Mouse (Mus musculus): ENCODE results near the gene Rab37. TPM values are rescaled to one million over a fixed set of nuclear protein-coding genes. Genes with fewer than 3 reads are reported as not detected.

Rab37 gene
- polyA plus RNA-seq, 1 experiment from 2014 or later = 1.7 TPM

- Histone ChIP-seq H3K4me2 (no peak overlapping the region), H3K4me1 (peaks cover 59% of the 10 kb centered on the region), H3K27ac (no peak overlapping the region), H3K9me3 (no peaks in the 10 kb centered on the region), H3K27me3 (no peaks in the 10 kb centered on the region), H3K4me3 (no peak overlapping the region), H3K9ac (no peak overlapping the region), H3K36me3 (no peaks in the 10 kb centered on the region)
- WGBS = 62% methylated on average over 24 of the region's 24 CpGs
- no peak for ATAC-seq (ENCODE audit: borderline replicate concordance, extremely low read depth, low FRiP score, low TSS enrichment)
Measured at GRCm38 (mm10) chr11:115176399-115177190, 85.4 kb downstream of the Rab37 start.

GRCm38 (mm10) chr11:115177559-115178195 lies 86.4 kb downstream of the Rab37 start:
- no peak overlapping the region; the same call in 1 of the 2 replicates for H3K27ac ChIP-seq
- peak overlapping the region; percentile 28 for H3K4me2 ChIP-seq
- no peak overlapping the region for H3K4me3 ChIP-seq
- WGBS = 19% methylated on average over 10 of the region's 10 CpGs
- 0 out of 2 replicates have a peak overlapping the region, but pooled peaks have one; percentile 7 for H3K9ac ChIP-seq
- ATAC-seq (ENCODE audit: borderline replicate concordance, extremely low read depth, low FRiP score, low TSS enrichment) = no peak
- H3K9me3 ChIP-seq = no peaks in the 10 kb centered on the region
- H3K27me3 ChIP-seq = no peaks in the 10 kb centered on the region
- no peaks in the 10 kb centered on the region for H3K36me3 ChIP-seq
- H3K4me1 ChIP-seq = peaks cover 48% of the 10 kb centered on the region

GRCm38 (mm10) chr11:115178766-115179165 lies 87.5 kb downstream of the Rab37 start:
- Histone ChIP-seq H3K9ac (no peak overlapping the region), H3K36me3 (no peaks in the 10 kb centered on the region), H3K9me3 (no peaks in the 10 kb centered on the region), H3K4me3 (no peak overlapping the region), H3K27ac (no peak overlapping the region), H3K4me1 (peaks cover 37% of the 10 kb centered on the region), H3K27me3 (no peaks in the 10 kb centered on the region), H3K4me2 (no peak overlapping the region)
- no peak for ATAC-seq (ENCODE audit: borderline replicate concordance, extremely low read depth, low FRiP score, low TSS enrichment)
- WGBS = 63% methylated on average over 2 of the region's 2 CpGs

GRCm38 (mm10) chr11:115179191-115179590 lies 88.0 kb downstream of the Rab37 start:
- no peak overlapping the region for H3K4me3 ChIP-seq
- H3K9me3 ChIP-seq = no peaks in the 10 kb centered on the region
- no peak overlapping the region for H3K27ac ChIP-seq
- H3K4me1 ChIP-seq = peaks cover 34% of the 10 kb centered on the region
- no peak overlapping the region for H3K4me2 ChIP-seq
- H3K36me3 ChIP-seq = no peaks in the 10 kb centered on the region
- no peak overlapping the region for H3K9ac ChIP-seq
- no peak for ATAC-seq (ENCODE audit: borderline replicate concordance, extremely low read depth, low FRiP score, low TSS enrichment)
- WGBS = 59% methylated on average over 6 of the region's 6 CpGs
- H3K27me3 ChIP-seq = no peaks in the 10 kb centered on the region

- H3K27ac ChIP-seq = no peak overlapping the region
- H3K4me3 ChIP-seq = no peak overlapping the region
- H3K4me1 ChIP-seq = peaks cover 27% of the 10 kb centered on the region
- no peak for ATAC-seq (ENCODE audit: borderline replicate concordance, extremely low read depth, low FRiP score, low TSS enrichment)
- H3K36me3 ChIP-seq = no peaks in the 10 kb centered on the region
- no peaks in the 10 kb centered on the region for H3K27me3 ChIP-seq
- H3K4me2 ChIP-seq = no peak overlapping the region
- H3K9me3 ChIP-seq = no peaks in the 10 kb centered on the region
- H3K9ac ChIP-seq = no peak overlapping the region
- 62% methylated on average over 6 of the region's 6 CpGs for WGBS
Measured at GRCm38 (mm10) chr11:115179881-115180280, 88.7 kb downstream of the Rab37 start.

GRCm38 (mm10) chr11:115181913-115182638 lies 90.8 kb downstream of the Rab37 start:
- no peak overlapping the region for H3K4me3 ChIP-seq
- H3K9ac ChIP-seq = no peak overlapping the region
- WGBS = 12% methylated on average over 12 of the region's 12 CpGs
- no peak overlapping the region for H3K4me2 ChIP-seq
- H3K27ac ChIP-seq = no peak overlapping the region
- H3K36me3 ChIP-seq = no peaks in the 10 kb centered on the region
- no peaks in the 10 kb centered on the region for H3K9me3 ChIP-seq
- ATAC-seq (ENCODE audit: borderline replicate concordance, extremely low read depth, low FRiP score, low TSS enrichment) = no peak
- H3K4me1 ChIP-seq = peaks cover 21% of the 10 kb centered on the region
- H3K27me3 ChIP-seq = no peaks in the 10 kb centered on the region

- H3K9me3 ChIP-seq = no peaks in the 10 kb centered on the region
- H3K4me3 ChIP-seq = no peak overlapping the region
- ATAC-seq (ENCODE audit: borderline replicate concordance, extremely low read depth, low FRiP score, low TSS enrichment) = no peak
- no peak overlapping the region for H3K9ac ChIP-seq
- no peak overlapping the region for H3K4me2 ChIP-seq
- peaks cover 15% of the 10 kb centered on the region for H3K4me1 ChIP-seq
- H3K27me3 ChIP-seq = no peaks in the 10 kb centered on the region
- H3K27ac ChIP-seq = no peak overlapping the region
- WGBS = 32% methylated on average over 4 of the region's 4 CpGs
- no peaks in the 10 kb centered on the region for H3K36me3 ChIP-seq
Measured at GRCm38 (mm10) chr11:115184973-115185372, 93.7 kb downstream of the Rab37 start.

- Histone ChIP-seq H3K4me1 (peaks cover 19% of the 10 kb centered on the region), H3K36me3 (no peaks in the 10 kb centered on the region), H3K4me2 (peak within 1 kb of the TSS; percentile 76), H3K9me3 (no peaks in the 10 kb centered on the region), H3K9ac (peak within 1 kb of the TSS; percentile 72), H3K4me3 (peak within 1 kb of the TSS; percentile 58), H3K27ac (peak within 1 kb of the TSS; percentile 83), H3K27me3 (no peaks in the 10 kb centered on the region)
- peak; percentile 92 for ATAC-seq (ENCODE audit: borderline replicate concordance, extremely low read depth, low FRiP score, low TSS enrichment)
- WGBS = under 1% methylated on average over 39 of the region's 39 CpGs
Measured at GRCm38 (mm10) chr11:115187224-115187639, 96.0 kb downstream of the Rab37 start, which contains the start of gene Tmem104. Gene Tmem104 (plus strand): TSS chr11:115187487.

- Histone ChIP-seq H3K9ac (peak within 1 kb of the TSS; percentile 72), H3K27ac (peak within 1 kb of the TSS; percentile 83), H3K4me3 (peak within 1 kb of the TSS; percentile 58), H3K27me3 (no peaks in the 10 kb centered on the region), H3K4me2 (peak within 1 kb of the TSS; percentile 76), H3K4me1 (peaks cover 24% of the 10 kb centered on the region), H3K9me3 (no peaks in the 10 kb centered on the region), H3K36me3 (no peaks in the 10 kb centered on the region)
- WGBS = 5% methylated on average over 12 of the region's 12 CpGs
- ATAC-seq (ENCODE audit: borderline replicate concordance, extremely low read depth, low FRiP score, low TSS enrichment) = peak; percentile 8; the same call in 1 of the 2 replicates
Measured at GRCm38 (mm10) chr11:115187693-115188092, 96.5 kb downstream of the Rab37 start, which contains the start of gene Nat9. Gene Nat9 (minus strand): TSS chr11:115187859.

- Histone ChIP-seq H3K36me3 (no peaks in the 10 kb centered on the region), H3K4me2 (peak overlapping the region; percentile 76; the same call in 1 of the 2 replicates), H3K27ac (no peak overlapping the region), H3K9me3 (no peaks in the 10 kb centered on the region), H3K9ac (no peak overlapping the region), H3K4me1 (peaks cover 24% of the 10 kb centered on the region), H3K4me3 (no peak overlapping the region; the same call in 1 of the 2 replicates), H3K27me3 (no peaks in the 10 kb centered on the region)
- no peak for ATAC-seq (ENCODE audit: borderline replicate concordance, extremely low read depth, low FRiP score, low TSS enrichment)
- 78% methylated on average over 13 of the region's 13 CpGs for WGBS
Measured at GRCm38 (mm10) chr11:115188539-115189231, 97.5 kb downstream of the Rab37 start.

GRCm38 (mm10) chr11:115189304-115189703 lies 98.1 kb downstream of the Rab37 start:
- WGBS = 88% methylated on average over 6 of the region's 6 CpGs
- ATAC-seq (ENCODE audit: borderline replicate concordance, extremely low read depth, low FRiP score, low TSS enrichment) = no peak

More at GRCm38 (mm10) chr11:115189304-115189703, 98.1 kb downstream of the Rab37 start:
- H3K9ac ChIP-seq = no peak overlapping the region
- H3K27me3 ChIP-seq = no peaks in the 10 kb centered on the region
- no peaks in the 10 kb centered on the region for H3K9me3 ChIP-seq
- H3K4me2 ChIP-seq = no peak overlapping the region
- H3K4me3 ChIP-seq = no peak overlapping the region
- H3K4me1 ChIP-seq = peaks cover 24% of the 10 kb centered on the region
- H3K27ac ChIP-seq = no peak overlapping the region
- H3K36me3 ChIP-seq = no peaks in the 10 kb centered on the region

All from lung, embryonic 15.5 days (tissue).